Mouse (Mus musculus) midbrain, embryonic 11.5 days (tissue): Measurements from ENCODE around the gene Entpd7. TPM values are rescaled to one million over a fixed set of nuclear protein-coding genes. Genes with fewer than 3 reads are reported as not detected.

Experiments used
- ATAC-seq: fragments of 200-750 bp; cut with Nextera tagmentation; 2 replicates; pipeline ENCODE4 v1.8.0; 2017; ENCODE audit warnings: moderate TSS enrichment, moderate library complexity; ENCODE audit not compliant: low FRiP score
- DNase-seq: peaks from one replicate; pipeline ENCODE4 v3.0.0; 2015; ENCODE audit warnings: low spot score; ENCODE audit errors: missing footprints
- H3K27ac ChIP-seq: fragments of 300-500 bp; sonication (generic); 2 replicates; pipeline ENCODE4 v1.5.1; 2014; ENCODE audit warnings: low read depth, low read length
- H3K27me3 ChIP-seq: fragments of 300-500 bp; sonication (generic); 2 replicates; pipeline ENCODE4 v1.6.1; 2014; ENCODE audit warnings: mild to moderate bottlenecking, low read length, moderate library complexity, mixed read lengths; ENCODE audit not compliant: control insufficient read depth, insufficient read depth
- H3K36me3 ChIP-seq: fragments of 300-500 bp; sonication (generic); 2 replicates; pipeline ENCODE4 v1.6.1; 2014; ENCODE audit warnings: mild to moderate bottlenecking, low read length, moderate library complexity, mixed read lengths; ENCODE audit not compliant: control insufficient read depth, insufficient read depth
- H3K4me1 ChIP-seq: fragments of 300-500 bp; sonication (generic); 2 replicates; pipeline ENCODE4 v1.6.1; 2014; ENCODE audit warnings: low read length; ENCODE audit not compliant: control insufficient read depth, insufficient read depth
- H3K4me2 ChIP-seq: fragments of 300-500 bp; sonication (generic); 2 replicates; pipeline ENCODE4 v1.6.1; 2014; ENCODE audit warnings: mild to moderate bottlenecking, moderate library complexity
- H3K4me3 ChIP-seq: fragments of 300-500 bp; sonication (generic); 2 replicates; pipeline ENCODE4 v1.5.1; 2014; ENCODE audit warnings: low read depth, low read length
- H3K9ac ChIP-seq: fragments of 300-500 bp; sonication (generic); 2 replicates; pipeline ENCODE4 v1.6.1; 2014; ENCODE audit warnings: low read length
- H3K9me3 ChIP-seq: fragments of 300-500 bp; sonication (generic); 2 replicates; pipeline ENCODE4 v1.6.1; 2016; ENCODE audit warnings: low read length; ENCODE audit not compliant: control insufficient read depth
- WGBS: fragments of 180-500 bp; shearing (Covaris S2); extraction: QIAGEN DNeasy Blood & Tissue Kit; methylation state at CpG from one replicate; pipeline ENCODE4 v1.1.7; 2014; 5-methylcytosine and 5-hydroxymethylcytosine counted together
- polyA plus RNA-seq: library from polyadenylated mRNA; unstranded; fragments of >200 nt; fragmentation: Nextera tagmentation; extraction: Ambion mirVana; gene quantifications from 2 replicates; pipeline ENCODE4 v1.2.1, GENCODE M21; 2014

The Entpd7 gene
- polyA plus RNA-seq, 1 experiment from 2014 or later: 12.2 TPM

- peaks cover 7% of the 10 kb centered on the region for H3K4me1 ChIP-seq
- H3K9ac ChIP-seq: no peak overlapping the region
- no peak overlapping the region for H3K4me2 ChIP-seq
- ATAC-seq: no peak
- H3K27ac ChIP-seq: no peak overlapping the region
- 45% methylated on average over 14 of the region's 14 CpGs for WGBS
- no peaks in the 10 kb centered on the region for H3K27me3 ChIP-seq
- no peaks in the 10 kb centered on the region for H3K9me3 ChIP-seq
- H3K4me3 ChIP-seq: no peak overlapping the region
- no peaks in the 10 kb centered on the region for H3K36me3 ChIP-seq
- no peak for DNase-seq
Measured at GRCm38 (mm10) chr19:43692815-43693214, 3.3 kb downstream of the Entpd7 start.

- Histone ChIP-seq H3K4me3 (no peak overlapping the region), H3K4me1 (0 out of 2 replicates have a peak, but pooled peaks cover 2% of the 10 kb centered on the region), H3K27me3 (no peaks in the 10 kb centered on the region), H3K9ac (no peak overlapping the region), H3K27ac (no peak overlapping the region), H3K4me2 (no peak overlapping the region), H3K36me3 (no peaks in the 10 kb centered on the region), H3K9me3 (no peaks in the 10 kb centered on the region)
- WGBS: 57% methylated on average over 10 of the region's 10 CpGs
- ATAC-seq (no peak), DNase-seq (no peak)
Measured at GRCm38 (mm10) chr19:43695514-43695964, 6.1 kb downstream of the Entpd7 start.

GRCm38 (mm10) chr19:43697666-43698370 is 8.3 kb downstream of the Entpd7 start:
- Histone ChIP-seq H3K9me3 (no peaks in the 10 kb centered on the region; the same call in 1 of the 2 replicates), H3K4me3 (no peak overlapping the region), H3K4me1 (0 out of 2 replicates have a peak, but pooled peaks cover under 1% of the 10 kb centered on the region), H3K27ac (no peak overlapping the region), H3K36me3 (0 out of 2 replicates have a peak, but pooled peaks cover 2% of the 10 kb centered on the region), H3K9ac (no peak overlapping the region), H3K27me3 (no peaks in the 10 kb centered on the region), H3K4me2 (no peak overlapping the region)
- DNase-seq (no peak), ATAC-seq (no peak)
- WGBS: 92% methylated on average over 5 of the region's 5 CpGs

- DNase-seq: no peak
- ATAC-seq: no peak
- WGBS: 83% methylated on average over 11 of the region's 11 CpGs
- Histone ChIP-seq H3K36me3 (peaks cover 3% of the 10 kb centered on the region; the same call in 1 of the 2 replicates), H3K9ac (no peak overlapping the region), H3K27ac (no peak overlapping the region), H3K9me3 (no peaks in the 10 kb centered on the region; the same call in 1 of the 2 replicates), H3K4me3 (no peak overlapping the region), H3K4me1 (no peaks in the 10 kb centered on the region), H3K27me3 (no peaks in the 10 kb centered on the region), H3K4me2 (no peak overlapping the region)
Measured at GRCm38 (mm10) chr19:43699021-43699762, 9.7 kb downstream of the Entpd7 start.

GRCm38 (mm10) chr19:43699763-43700155 is 10.3 kb downstream of the Entpd7 start:
- DNase-seq (no peak), ATAC-seq (no peak)
- Histone ChIP-seq H3K9ac (no peak overlapping the region), H3K4me2 (no peak overlapping the region), H3K4me1 (no peaks in the 10 kb centered on the region), H3K9me3 (no peaks in the 10 kb centered on the region; the same call in 1 of the 2 replicates), H3K36me3 (peaks cover 7% of the 10 kb centered on the region; the same call in 1 of the 2 replicates), H3K27me3 (no peaks in the 10 kb centered on the region), H3K4me3 (no peak overlapping the region), H3K27ac (no peak overlapping the region)
- WGBS: 84% methylated on average over 6 of the region's 6 CpGs

- Histone ChIP-seq H3K4me3 (no peak overlapping the region), H3K9me3 (no peaks in the 10 kb centered on the region; the same call in 1 of the 2 replicates), H3K27me3 (no peaks in the 10 kb centered on the region), H3K9ac (no peak overlapping the region), H3K4me1 (no peaks in the 10 kb centered on the region), H3K36me3 (peaks cover 7% of the 10 kb centered on the region; the same call in 1 of the 2 replicates), H3K27ac (no peak overlapping the region), H3K4me2 (no peak overlapping the region)
- DNase-seq: no peak
- 94% methylated on average over 11 of the region's 11 CpGs for WGBS
- no peak for ATAC-seq
Measured at GRCm38 (mm10) chr19:43704211-43704610, 14.7 kb downstream of the Entpd7 start.

- Histone ChIP-seq H3K36me3 (peaks cover 7% of the 10 kb centered on the region; the same call in 1 of the 2 replicates), H3K27me3 (no peaks in the 10 kb centered on the region), H3K4me3 (no peak overlapping the region), H3K4me1 (no peaks in the 10 kb centered on the region), H3K27ac (no peak overlapping the region), H3K9me3 (no peaks in the 10 kb centered on the region; the same call in 1 of the 2 replicates), H3K4me2 (no peak overlapping the region), H3K9ac (no peak overlapping the region)
- ATAC-seq (no peak), DNase-seq (no peak)
- 87% methylated on average over 17 of the region's 17 CpGs for WGBS
Measured at GRCm38 (mm10) chr19:43704787-43705497, 15.5 kb downstream of the Entpd7 start.

DNA sequence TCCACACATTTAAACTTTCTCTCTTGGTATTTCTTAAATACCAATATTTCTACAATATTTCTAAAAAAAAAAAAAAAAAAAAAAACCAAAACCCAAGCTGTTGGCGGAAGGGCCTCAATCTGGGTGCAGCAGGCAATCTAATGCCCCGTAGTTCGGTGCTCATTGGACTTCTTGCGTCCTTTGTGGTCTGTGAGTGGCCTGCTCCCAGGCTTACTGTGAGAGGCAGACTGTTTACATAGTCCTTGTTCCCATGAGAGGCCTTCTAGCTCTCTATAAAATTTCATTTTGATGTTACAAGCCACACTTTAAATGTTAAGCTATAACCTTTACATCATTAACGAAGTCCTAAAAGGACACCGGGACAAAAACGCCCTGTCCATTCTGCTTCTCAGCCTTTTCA is 18.7 kb downstream of the Entpd7 start:
- DNase-seq (no peak), ATAC-seq (no peak)
- H3K9ac ChIP-seq: no peak overlapping the region
- 95% methylated on average over 7 of the region's 7 CpGs for WGBS
- no peaks in the 10 kb centered on the region for H3K4me1 ChIP-seq
- H3K4me3 ChIP-seq: no peak overlapping the region
- H3K27ac ChIP-seq: no peak overlapping the region
- H3K4me2 ChIP-seq: no peak overlapping the region
- H3K36me3 ChIP-seq: peaks cover 4% of the 10 kb centered on the region; the same call in 1 of the 2 replicates
- H3K27me3 ChIP-seq: no peaks in the 10 kb centered on the region
- no peaks in the 10 kb centered on the region for H3K9me3 ChIP-seq
